Mouse (Mus musculus) heart, embryonic 16.5 days (tissue): ENCODE data around the gene Lce3f. TPM values are rescaled to one million over a fixed set of nuclear protein-coding genes. Genes with fewer than 3 reads are reported as not detected.

Source experiments
- ATAC-seq: fragments of 200-750 bp; cut with Nextera tagmentation; replicated peaks from 2 replicates; pipeline ENCODE4 v1.8.0; 2017; ENCODE audit warnings: moderate number of reproducible peaks; ENCODE audit not compliant: insufficient read depth, low FRiP score; ENCODE audit errors: extremely low read depth
- H3K27ac ChIP-seq: fragments of 300-500 bp; sonication (generic); 2 replicates; pipeline ENCODE4 v1.5.1; 2014; ENCODE audit warnings: mild to moderate bottlenecking, low read length, control low read depth, moderate library complexity
- H3K27me3 ChIP-seq: fragments of 300-500 bp; sonication (generic); 2 replicates; pipeline ENCODE4 v1.6.1; 2014; ENCODE audit warnings: low read length, mixed read lengths; ENCODE audit not compliant: control insufficient read depth, insufficient read depth
- H3K36me3 ChIP-seq: fragments of 300-500 bp; sonication (generic); 2 replicates; pipeline ENCODE4 v1.6.1; 2014; ENCODE audit not compliant: control insufficient read depth, insufficient read depth
- H3K4me1 ChIP-seq: fragments of 300-500 bp; sonication (generic); 2 replicates; pipeline ENCODE4 v1.6.1; 2014; ENCODE audit warnings: low read length, mixed read lengths; ENCODE audit not compliant: control insufficient read depth, insufficient read depth
- H3K4me2 ChIP-seq: fragments of 300-500 bp; sonication (generic); 2 replicates; pipeline ENCODE4 v1.6.1; 2014; ENCODE audit warnings: low read depth, mild to moderate bottlenecking, control low read depth, low read length
- H3K4me3 ChIP-seq: fragments of 300-500 bp; sonication (generic); 2 replicates; pipeline ENCODE4 v1.5.1; 2014; ENCODE audit warnings: mild to moderate bottlenecking, control low read depth, low read length
- H3K9ac ChIP-seq: fragments of 300-500 bp; sonication (generic); 2 replicates; pipeline ENCODE4 v1.6.1; 2014; ENCODE audit warnings: low read length, control low read depth
- H3K9me3 ChIP-seq: fragments of 300-500 bp; sonication (generic); replicated peaks from 2 replicates; pipeline ENCODE4 v1.6.1; 2016; ENCODE audit warnings: low read length; ENCODE audit not compliant: control insufficient read depth
- WGBS: fragments of 180-500 bp; shearing (Covaris S2); extraction: QIAGEN DNeasy Blood & Tissue Kit; methylation state at CpG from one replicate; pipeline ENCODE4 v1.1.7; 2014; 5-methylcytosine and 5-hydroxymethylcytosine counted together
- polyA plus RNA-seq: library from polyadenylated mRNA; unstranded; fragments of >200 nt; fragmentation: Nextera tagmentation; extraction: Ambion mirVana; gene quantifications from 2 replicates; pipeline ENCODE4 v1.2.1, GENCODE M21; 2015

The Lce3f gene
- polyA plus RNA-seq, 1 experiment from 2014 or later = not detected

DNA sequence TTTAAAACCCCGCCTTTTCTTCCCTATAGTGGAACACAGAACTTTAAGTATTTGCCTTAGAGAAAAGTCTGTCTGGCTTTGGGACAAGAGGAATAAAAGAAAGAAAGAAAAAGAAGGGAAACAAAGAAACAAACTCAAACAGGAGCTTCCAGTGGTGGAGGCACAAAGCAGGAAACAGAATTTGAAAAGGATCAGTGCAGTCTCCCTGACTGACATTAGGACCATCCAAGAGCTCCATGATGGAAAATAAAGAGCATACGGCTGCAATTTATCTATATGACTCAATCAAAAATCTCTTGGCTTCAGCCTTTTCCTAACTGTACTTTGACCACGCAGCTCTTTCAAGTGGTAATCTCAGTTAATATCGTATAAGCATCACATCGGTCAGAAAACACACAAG is 22.8 kb downstream of the Lce3f start:
- ATAC-seq = no peak
- Histone ChIP-seq H3K4me1 (peaks cover 3% of the 10 kb centered on the region; the same call in 1 of the 2 replicates), H3K9me3 (no peaks in the 10 kb centered on the region), H3K4me3 (peak overlapping the region; percentile 59), H3K4me2 (peak overlapping the region; percentile 80), H3K9ac (peak overlapping the region; percentile 62), H3K27ac (no peak overlapping the region), H3K36me3 (no peaks in the 10 kb centered on the region), H3K27me3 (0 out of 2 replicates have a peak, but pooled peaks cover 2% of the 10 kb centered on the region)
- 36% methylated on average over 5 of the region's 5 CpGs for WGBS

DNA sequence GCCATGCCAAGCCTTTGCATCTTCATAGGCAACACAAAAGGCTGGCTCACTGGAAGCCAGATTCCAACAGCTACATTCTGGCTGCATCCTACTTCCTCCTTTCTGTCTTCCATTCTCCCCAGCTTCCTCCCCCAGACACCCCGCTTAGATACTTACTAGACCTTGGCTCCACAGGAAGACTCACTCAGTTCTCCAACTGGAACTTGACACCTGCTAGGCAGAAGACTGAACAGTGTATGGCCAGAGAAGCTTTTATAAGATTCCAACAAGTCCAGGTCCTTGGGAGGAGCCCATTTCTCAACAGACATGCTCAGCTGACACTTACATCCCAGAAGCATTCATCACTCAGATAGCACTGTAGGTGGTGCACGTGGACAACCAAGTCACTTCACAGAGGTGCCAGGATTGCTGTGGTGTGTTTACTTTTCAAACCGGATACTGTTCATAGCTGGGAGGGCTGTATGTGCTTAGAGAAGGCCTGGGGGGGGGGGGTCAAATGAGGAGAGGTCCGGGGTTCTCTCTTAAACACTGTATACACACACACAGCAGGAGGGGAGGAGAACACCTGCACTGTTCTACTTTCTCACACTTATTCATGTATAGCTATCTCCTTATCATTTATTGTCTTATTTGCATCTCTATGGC is 23.6 kb downstream of the Lce3f start, which contains the start of gene Crct1:
Gene Crct1, minus strand, starts transcription at position 228 of the 645 bp plus-strand sequence.
- WGBS = 37% methylated on average over 4 of the region's 4 CpGs
- Histone ChIP-seq H3K9ac (peak within 1 kb of the TSS; percentile 62), H3K4me2 (peak within 1 kb of the TSS; percentile 80), H3K27ac (no peak within 1 kb of the TSS), H3K36me3 (no peaks in the 10 kb centered on the region), H3K9me3 (no peaks in the 10 kb centered on the region), H3K4me3 (peak within 1 kb of the TSS; percentile 59), H3K4me1 (peaks cover 3% of the 10 kb centered on the region; the same call in 1 of the 2 replicates), H3K27me3 (0 out of 2 replicates have a peak, but pooled peaks cover 2% of the 10 kb centered on the region)
- ATAC-seq = no peak

DNA sequence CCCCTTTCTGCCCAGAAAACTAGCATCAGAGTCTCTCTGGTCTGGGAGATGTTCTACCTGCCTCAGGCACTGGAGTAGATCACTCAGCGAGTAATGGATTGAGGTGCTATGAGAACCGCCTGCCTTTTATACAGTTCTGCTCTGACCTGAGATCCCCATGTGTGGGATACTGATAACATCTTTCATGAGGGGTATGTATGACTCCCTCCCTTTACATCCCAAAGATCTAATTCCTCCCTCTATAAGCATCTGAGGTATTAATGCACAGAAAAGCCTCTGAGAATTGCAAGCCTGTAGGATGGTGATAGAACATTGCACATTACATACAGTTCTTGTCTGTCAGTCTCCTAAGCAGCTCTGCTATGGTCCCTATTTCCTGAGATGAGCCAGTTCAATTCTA is 26.9 kb downstream of the Lce3f start, which contains the start of gene Lce1m:
Gene Lce1m, minus strand, starts transcription at position 101 of the 400 bp plus-strand sequence.
- Histone ChIP-seq H3K27ac (no peak within 1 kb of the TSS), H3K9me3 (no peaks in the 10 kb centered on the region), H3K4me2 (no peak within 1 kb of the TSS), H3K36me3 (no peaks in the 10 kb centered on the region), H3K4me3 (no peak within 1 kb of the TSS), H3K4me1 (peaks cover 1% of the 10 kb centered on the region; the same call in 1 of the 2 replicates), H3K9ac (no peak within 1 kb of the TSS), H3K27me3 (no peaks in the 10 kb centered on the region)
- whole genome bisulfite sequencing = 89% methylated on average over 2 of the region's 2 CpGs
- ATAC-seq = no peak

DNA sequence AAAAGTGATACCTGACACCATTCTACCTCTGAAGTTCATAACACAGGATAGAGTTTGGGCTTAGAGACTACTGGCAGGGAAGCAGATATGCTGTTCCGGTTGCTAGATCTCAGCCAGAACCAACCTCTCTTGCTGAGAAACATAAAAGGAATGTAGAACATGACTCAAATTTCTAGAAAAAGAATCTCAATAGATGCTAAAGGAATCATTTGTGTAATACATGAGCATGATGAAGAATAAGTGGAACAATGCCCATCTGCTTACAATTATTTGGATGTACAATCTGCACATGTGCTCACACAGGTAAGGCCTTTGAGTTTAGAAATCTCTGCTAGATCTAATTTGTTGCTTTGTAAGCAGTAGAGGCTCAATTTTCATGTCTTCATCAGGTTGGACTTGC is 29.1 kb downstream of the Lce3f start:
- no peak overlapping the region for H3K4me2 ChIP-seq
- WGBS = 68% methylated on average over 1 of the region's 1 CpGs

DNA sequence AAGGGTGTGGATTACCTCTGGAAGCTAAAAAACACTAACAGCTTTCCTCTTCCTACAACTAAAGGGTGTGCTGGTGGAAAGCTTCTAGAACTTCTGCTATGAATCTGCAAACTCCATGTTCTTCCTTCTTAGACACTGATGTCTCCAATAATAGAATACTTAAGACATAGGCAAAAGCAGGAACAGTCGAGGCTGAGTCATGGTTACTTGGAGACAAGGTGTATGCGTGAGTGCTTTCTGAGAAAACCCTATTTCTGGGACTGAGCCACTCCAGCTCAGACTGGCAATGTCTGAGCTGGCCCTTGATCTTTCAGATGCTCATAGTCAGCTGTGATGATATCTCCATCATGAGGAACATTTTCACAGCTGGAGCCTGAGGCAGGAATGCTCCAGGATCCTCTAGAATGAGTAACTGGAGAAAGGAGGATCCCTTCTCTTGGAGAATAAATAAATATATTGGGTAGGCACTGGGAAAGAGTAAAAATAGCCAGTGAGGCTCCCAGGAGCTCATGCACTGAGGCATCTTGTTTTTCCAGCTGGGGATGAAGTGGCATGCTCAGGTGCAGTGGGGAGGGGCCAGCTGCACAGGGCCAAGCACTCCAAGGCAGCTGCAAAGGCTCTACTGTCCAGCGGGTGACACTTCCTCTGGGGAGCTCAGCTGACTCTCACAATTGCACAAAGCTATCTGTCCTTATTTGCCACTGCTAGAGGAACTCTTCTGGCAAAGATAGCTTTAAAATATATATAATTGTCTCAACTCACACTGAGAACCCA is 31.6 kb downstream of the Lce3f start:
- Histone ChIP-seq H3K9me3 (no peaks in the 10 kb centered on the region), H3K4me1 (no peaks in the 10 kb centered on the region), H3K36me3 (no peaks in the 10 kb centered on the region), H3K27ac (no peak overlapping the region), H3K4me2 (no peak overlapping the region), H3K9ac (no peak overlapping the region), H3K4me3 (no peak overlapping the region), H3K27me3 (no peaks in the 10 kb centered on the region)
- ATAC-seq = no peak
- WGBS = 63% methylated on average over 3 of the region's 3 CpGs

More for the DNA sequence above, 29.1 kb downstream of the Lce3f start:
- H3K9ac ChIP-seq = no peak overlapping the region
- H3K27me3 ChIP-seq = no peaks in the 10 kb centered on the region
- no peaks in the 10 kb centered on the region for H3K36me3 ChIP-seq
- no peak overlapping the region for H3K27ac ChIP-seq
- no peak for ATAC-seq
- no peaks in the 10 kb centered on the region for H3K4me1 ChIP-seq
- no peaks in the 10 kb centered on the region for H3K9me3 ChIP-seq
- H3K4me3 ChIP-seq = no peak overlapping the region

DNA sequence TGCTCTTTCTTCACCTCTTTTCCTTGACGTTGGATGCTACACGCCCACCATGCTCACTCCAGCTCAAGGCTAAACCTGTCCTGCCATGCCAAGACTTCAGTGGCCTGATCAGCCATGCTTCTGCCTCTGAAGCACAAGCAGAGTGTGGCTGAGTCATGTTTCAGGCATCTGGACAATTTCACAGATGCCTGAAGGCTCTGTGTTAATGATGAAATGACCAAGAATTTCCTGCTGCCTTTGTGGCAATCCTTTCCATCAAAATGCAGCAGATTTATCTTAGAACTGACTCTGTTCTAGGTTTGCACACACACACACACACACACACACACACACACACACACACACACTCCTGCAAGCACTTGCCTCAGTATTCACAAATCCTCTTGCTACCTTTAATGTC is 33.5 kb downstream of the Lce3f start:
- no peaks in the 10 kb centered on the region for H3K4me1 ChIP-seq
- H3K4me3 ChIP-seq = no peak overlapping the region
- ATAC-seq = no peak
- no peaks in the 10 kb centered on the region for H3K9me3 ChIP-seq
- 35% methylated on average over 2 of the region's 2 CpGs for WGBS
- no peaks in the 10 kb centered on the region for H3K27me3 ChIP-seq
- no peak overlapping the region for H3K9ac ChIP-seq
- H3K27ac ChIP-seq = no peak overlapping the region
- H3K4me2 ChIP-seq = no peak overlapping the region
- H3K36me3 ChIP-seq = no peaks in the 10 kb centered on the region

DNA sequence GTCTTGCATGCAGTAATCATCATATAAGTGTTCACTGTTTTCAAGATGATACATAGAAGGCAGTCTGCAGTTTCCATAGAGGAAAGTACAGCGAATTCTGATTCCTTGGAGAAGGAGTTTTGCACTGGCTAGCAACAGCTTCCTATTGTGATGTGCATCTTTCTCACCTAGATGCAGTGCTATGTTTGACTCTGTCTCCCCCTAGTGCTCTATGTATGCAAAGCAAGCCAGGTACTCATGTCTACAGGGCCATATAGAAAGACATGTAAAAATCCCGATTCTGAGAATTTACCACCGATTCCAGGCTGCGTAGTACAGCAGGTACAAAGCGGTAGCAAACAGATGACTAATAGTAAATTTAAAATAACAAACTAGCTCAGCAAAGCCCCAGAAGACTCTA is 39.4 kb downstream of the Lce3f start:
- Histone ChIP-seq H3K27ac (no peak overlapping the region), H3K4me1 (no peaks in the 10 kb centered on the region), H3K36me3 (no peaks in the 10 kb centered on the region), H3K4me3 (no peak overlapping the region), H3K9me3 (no peaks in the 10 kb centered on the region), H3K9ac (no peak overlapping the region), H3K4me2 (no peak overlapping the region), H3K27me3 (no peaks in the 10 kb centered on the region)
- no peak for ATAC-seq
- WGBS = 47% methylated on average over 5 of the region's 5 CpGs
